19 mouse cellular contexts compared by ENCODE assay signal in genomic region chr4:133302668-133303067, GRCm38 (mm10). TPM values are rescaled to one million over a fixed set of nuclear protein-coding genes. Genes with fewer than 3 reads are reported as not detected.
DNase-seq lines count a peak whose midpoint lies in the region; ATAC-seq and TF ChIP-seq lines count a peak whose summit lies in the region.
"Had no signal": no experiment of that assay in that cellular context is flagged by ENCODE, and none has a peak within 500 bp of the region (broad histone marks: within the 10 kb centered on the region; RNA-seq: fewer than 3 reads in every experiment).

No protein-coding gene starts in this region.

- no peak for ATAC-seq in forebrain, embryonic 15.5 days (replicated peaks)
- no peak for ATAC-seq in forebrain, embryonic 12.5 days (ENCODE audit: low FRiP score)
- no peak for ATAC-seq in hindbrain, embryonic 13.5 days (ENCODE audit: low FRiP score)
- ATAC-seq in hindbrain, postnatal 0 days: no peak
- no peak for ATAC-seq in liver, embryonic 12.5 days
- ATAC-seq: CD4-positive, CD25-positive, alpha-beta regulatory T cell, adult 4 months; intestine, postnatal 0 days had no signal

- H3K36me3 ChIP-seq in forebrain, embryonic 15.5 days: peaks cover 16% of the 10 kb centered on the region; the same call in 1 of the 2 replicates
- H3K36me3 ChIP-seq in forebrain, embryonic 12.5 days (replicated peaks): peaks cover 43% of the 10 kb centered on the region
- H3K36me3 ChIP-seq in hindbrain, embryonic 13.5 days: peaks cover 50% of the 10 kb centered on the region
- H3K36me3 ChIP-seq in hindbrain, postnatal 0 days (ENCODE audit: insufficient read depth, low read length): peaks cover 6% of the 10 kb centered on the region; the same call in 1 of the 2 replicates
- H3K36me3 ChIP-seq in liver, adult 2 months (ENCODE audit: control insufficient read depth, insufficient read depth, low read length): peaks cover 32% of the 10 kb centered on the region
- H3K36me3 ChIP-seq in liver, embryonic 12.5 days: peaks cover 47% of the 10 kb centered on the region

- H3K79me2 ChIP-seq in liver, adult 2 months (ENCODE audit: control insufficient read depth, insufficient read depth, low read length): no peaks in the 10 kb centered on the region

- H3K9me3 ChIP-seq in forebrain, embryonic 15.5 days: no peaks in the 10 kb centered on the region
- no peaks in the 10 kb centered on the region for H3K9me3 ChIP-seq in forebrain, embryonic 12.5 days
- H3K9me3 ChIP-seq in hindbrain, embryonic 13.5 days: no peaks in the 10 kb centered on the region
- H3K9me3 ChIP-seq in hindbrain, postnatal 0 days (ENCODE audit: low read length): no peaks in the 10 kb centered on the region
- no peaks in the 10 kb centered on the region for H3K9me3 ChIP-seq in liver, embryonic 12.5 days (replicated peaks)
- H3K9me3 ChIP-seq: heart, embryonic 12.5 days; heart, embryonic 15.5 days; hindbrain, embryonic 10.5 days had no signal

- H3K9ac ChIP-seq in forebrain, embryonic 15.5 days (replicated peaks): no peak overlapping the region
- H3K9ac ChIP-seq in forebrain, embryonic 12.5 days: no peak overlapping the region
- 0 out of 2 replicates have a peak overlapping the region, but pooled peaks have one; percentile 3 for H3K9ac ChIP-seq in hindbrain, embryonic 13.5 days
- no peak overlapping the region for H3K9ac ChIP-seq in hindbrain, postnatal 0 days (replicated peaks; ENCODE audit: low read length)
- H3K9ac ChIP-seq in liver, adult 2 months (ENCODE audit: low read depth, low read length): no peak overlapping the region
- H3K9ac ChIP-seq in liver, embryonic 12.5 days: no peak overlapping the region
- H3K9ac ChIP-seq: heart, embryonic 12.5 days; heart, embryonic 15.5 days; hindbrain, embryonic 14.5 days had no signal

- peak overlapping the region; percentile 56 for H3K27ac ChIP-seq in forebrain, embryonic 15.5 days (replicated peaks)
- no peak overlapping the region for H3K27ac ChIP-seq in forebrain, embryonic 12.5 days
- H3K27ac ChIP-seq in hindbrain, embryonic 13.5 days: no peak overlapping the region
- no peak overlapping the region for H3K27ac ChIP-seq in hindbrain, postnatal 0 days
- no peak overlapping the region for H3K27ac ChIP-seq in liver, adult 2 months (replicated peaks; ENCODE audit: insufficient read depth, low read depth, low read length)
- H3K27ac ChIP-seq in liver, embryonic 12.5 days: no peak overlapping the region
- H3K27ac ChIP-seq: heart, embryonic 15.5 days; hindbrain, embryonic 14.5 days had no signal

- no peak overlapping the region for H3K4me2 ChIP-seq in forebrain, embryonic 15.5 days (replicated peaks)
- no peak overlapping the region for H3K4me2 ChIP-seq in forebrain, embryonic 12.5 days
- H3K4me2 ChIP-seq in hindbrain, embryonic 13.5 days: no peak overlapping the region
- no peak overlapping the region for H3K4me2 ChIP-seq in hindbrain, postnatal 0 days (ENCODE audit: low read depth, low read length)
- no peak overlapping the region for H3K4me2 ChIP-seq in liver, embryonic 12.5 days
- H3K4me2 ChIP-seq: heart, embryonic 12.5 days; heart, embryonic 15.5 days; hindbrain, embryonic 14.5 days had no signal

- no peak overlapping the region for H3K4me3 ChIP-seq in forebrain, embryonic 15.5 days
- no peak overlapping the region for H3K4me3 ChIP-seq in forebrain, embryonic 12.5 days (replicated peaks)
- no peak overlapping the region for H3K4me3 ChIP-seq in hindbrain, embryonic 13.5 days
- no peak overlapping the region for H3K4me3 ChIP-seq in hindbrain, postnatal 0 days (ENCODE audit: low read length)
- H3K4me3 ChIP-seq in liver, adult 2 months (ENCODE audit: insufficient read depth, low read depth, low read length): no peak overlapping the region
- H3K4me3 ChIP-seq in liver, embryonic 12.5 days: no peak overlapping the region
- H3K4me3 ChIP-seq: heart, embryonic 12.5 days; heart, embryonic 15.5 days; hindbrain, embryonic 10.5 days had no signal

- DNase-seq in hindbrain, postnatal 0 days (ENCODE audit: low spot score): no peak
- DNase-seq in liver, adult 2 months (ENCODE audit: extremely low read depth, low read depth, low spot score): peak; percentile 46
- DNase-seq in brain, embryonic 14.5 days (ENCODE audit: low read depth): peak; percentile 8
- DNase-seq in urinary bladder, postnatal 14 days (ENCODE audit: low spot score): no peak
- DNase-seq: adrenal gland, postnatal 10 days; adrenal gland, postnatal 36 days; gastrocnemius, postnatal 25 days; heart, postnatal 10 days; heart, postnatal 36 days had no signal

- TF ChIP-seq POLR2A in liver, adult 2 months (IDR thresholded peaks at IDR 0.05; ENCODE audit: extremely low read depth, insufficient read depth, low read length): no peak
- no peak for TF ChIP-seq POLR2A in brain, embryonic 14.5 days (IDR thresholded peaks at IDR 0.05; ENCODE audit: borderline replicate concordance, extremely low read depth, insufficient read depth, insufficient read length, poor library complexity, severe bottlenecking)

- H3K27me3 ChIP-seq in forebrain, embryonic 15.5 days: no peaks in the 10 kb centered on the region
- H3K27me3 ChIP-seq in forebrain, embryonic 12.5 days: no peaks in the 10 kb centered on the region
- H3K27me3 ChIP-seq in hindbrain, embryonic 13.5 days: no peaks in the 10 kb centered on the region
- no peaks in the 10 kb centered on the region for H3K27me3 ChIP-seq in hindbrain, postnatal 0 days (ENCODE audit: insufficient read depth, low read length)
- no peaks in the 10 kb centered on the region for H3K27me3 ChIP-seq in liver, adult 2 months (ENCODE audit: control insufficient read depth, insufficient read depth, low read length)
- H3K27me3 ChIP-seq in liver, embryonic 12.5 days (replicated peaks): 0 out of 2 replicates have a peak, but pooled peaks cover 6% of the 10 kb centered on the region
- H3K27me3 ChIP-seq: heart, embryonic 12.5 days; heart, embryonic 15.5 days had no signal

- WGBS in forebrain, embryonic 15.5 days: 74% methylated on average over 5 of the region's 5 CpGs
- 92% methylated on average over 5 of the region's 5 CpGs for WGBS in forebrain, embryonic 12.5 days
- WGBS in hindbrain, embryonic 13.5 days: 90% methylated on average over 5 of the region's 5 CpGs
- 71% methylated on average over 5 of the region's 5 CpGs for WGBS in hindbrain, postnatal 0 days
- 61% methylated on average over 5 of the region's 5 CpGs for WGBS in liver, adult 2 months
- 64% methylated on average over 5 of the region's 5 CpGs for WGBS in liver, embryonic 12.5 days (ENCODE audit: insufficient replicate concordance)

- no peak for TF ChIP-seq CTCF in hindbrain, postnatal 0 days (IDR thresholded peaks at IDR 0.05; ENCODE audit: low read depth)
- no peak for TF ChIP-seq CTCF in liver, adult 2 months (IDR thresholded peaks at IDR 0.05; ENCODE audit: low read depth, low read length)
- no peak for TF ChIP-seq CTCF in brain, embryonic 14.5 days (IDR thresholded peaks at IDR 0.05; ENCODE audit: borderline replicate concordance, extremely low read depth, insufficient read depth, insufficient read length)

- peaks cover 30% of the 10 kb centered on the region for H3K4me1 ChIP-seq in forebrain, embryonic 15.5 days
- H3K4me1 ChIP-seq in forebrain, embryonic 12.5 days: peaks cover 11% of the 10 kb centered on the region
- peaks cover 33% of the 10 kb centered on the region for H3K4me1 ChIP-seq in hindbrain, embryonic 13.5 days (replicated peaks)
- H3K4me1 ChIP-seq in hindbrain, postnatal 0 days (ENCODE audit: insufficient read depth, low read length): peaks cover 23% of the 10 kb centered on the region
- H3K4me1 ChIP-seq in liver, adult 2 months (ENCODE audit: control insufficient read depth, insufficient read depth, low read length): no peaks in the 10 kb centered on the region
- no peaks in the 10 kb centered on the region for H3K4me1 ChIP-seq in liver, embryonic 12.5 days

RNA-seq across cellular contexts. Expression of gene Tmem222, which starts 25.1 kb away (rescaled TPM):
- 107 and 112 TPM in 2 replicates for polyA plus RNA-seq in forebrain, embryonic 15.5 days (2015; fragmentation: Nextera tagmentation; extraction: Ambion mirVana)
- 70.9 and 74.3 TPM in 2 replicates for polyA plus RNA-seq in forebrain, embryonic 12.5 days (2016; fragmentation: Nextera tagmentation; extraction: Ambion mirVana)
- 101 and 102 TPM in 2 replicates for polyA plus RNA-seq in hindbrain, embryonic 13.5 days (2015; fragmentation: Nextera tagmentation; extraction: Ambion mirVana)
- 120 and 138 TPM in 2 replicates for total RNA-seq in hindbrain, postnatal 0 days (2014; rRNA removed)
- 127 and 136 TPM in 2 replicates for polyA plus RNA-seq in hindbrain, postnatal 0 days (2015; fragmentation: Nextera tagmentation; extraction: Ambion mirVana)
- 22.7 and 29.7 TPM in 2 replicates for total RNA-seq in liver, adult 2 months (2014; rRNA removed)
- polyA plus RNA-seq in liver, adult 2 months (2012; rRNA removed): 45.4 and 57.0 TPM in 2 replicates
- 47.6 and 48.4 TPM in 2 replicates for polyA plus RNA-seq in liver, embryonic 12.5 days (2016; fragmentation: Nextera tagmentation; extraction: Ambion mirVana)
- 120 and 154 TPM in 2 replicates for polyA plus RNA-seq in brain, embryonic 14.5 days (2012; rRNA removed)

RNA-seq across cellular contexts. Expression of gene Sytl1, which starts 39.8 kb away (rescaled TPM):
- polyA plus RNA-seq in forebrain, embryonic 15.5 days (2015; fragmentation: Nextera tagmentation; extraction: Ambion mirVana): 0.29 and 0.61 TPM in 2 replicates
- polyA plus RNA-seq in forebrain, embryonic 12.5 days (2016; fragmentation: Nextera tagmentation; extraction: Ambion mirVana): 0.74 and 0.80 TPM in 2 replicates
- polyA plus RNA-seq in hindbrain, embryonic 13.5 days (2015; fragmentation: Nextera tagmentation; extraction: Ambion mirVana): 0.41 and 0.69 TPM in 2 replicates
- total RNA-seq in hindbrain, postnatal 0 days (2014; rRNA removed): 1.4 TPM in 1 of 2 replicates, not detected in the other
- 0.18 and 0.40 TPM in 2 replicates for polyA plus RNA-seq in hindbrain, postnatal 0 days (2015; fragmentation: Nextera tagmentation; extraction: Ambion mirVana)
- 4.2 and 5.1 TPM in 2 replicates for total RNA-seq in liver, adult 2 months (2014; rRNA removed)
- 2.9 and 5.3 TPM in 2 replicates for polyA plus RNA-seq in liver, adult 2 months (2012; rRNA removed)
- polyA plus RNA-seq in liver, embryonic 12.5 days (2016; fragmentation: Nextera tagmentation; extraction: Ambion mirVana): 0.37 and 0.46 TPM in 2 replicates
- polyA plus RNA-seq in brain, embryonic 14.5 days (2012; rRNA removed): 1.5 and 2.6 TPM in 2 replicates

RNA-seq across cellular contexts. Expression of gene Wdtc1, which starts 50.6 kb away (rescaled TPM):
- 16.2 and 18.1 TPM in 2 replicates for polyA plus RNA-seq in forebrain, embryonic 15.5 days (2015; fragmentation: Nextera tagmentation; extraction: Ambion mirVana)
- polyA plus RNA-seq in forebrain, embryonic 12.5 days (2016; fragmentation: Nextera tagmentation; extraction: Ambion mirVana): 21.1 and 22.9 TPM in 2 replicates
- polyA plus RNA-seq in hindbrain, embryonic 13.5 days (2015; fragmentation: Nextera tagmentation; extraction: Ambion mirVana): 18.4 and 21.3 TPM in 2 replicates
- 47.7 and 51.9 TPM in 2 replicates for total RNA-seq in hindbrain, postnatal 0 days (2014; rRNA removed)
- 12.8 and 14.9 TPM in 2 replicates for polyA plus RNA-seq in hindbrain, postnatal 0 days (2015; fragmentation: Nextera tagmentation; extraction: Ambion mirVana)
- 20.6 and 35.5 TPM in 2 replicates for total RNA-seq in liver, adult 2 months (2014; rRNA removed)
- polyA plus RNA-seq in liver, adult 2 months (2012; rRNA removed): 83.3 and 105 TPM in 2 replicates
- 10.0 and 11.2 TPM in 2 replicates for polyA plus RNA-seq in liver, embryonic 12.5 days (2016; fragmentation: Nextera tagmentation; extraction: Ambion mirVana)
- polyA plus RNA-seq in brain, embryonic 14.5 days (2012; rRNA removed): 38.6 and 49.6 TPM in 2 replicates

Comparison
In these comparisons a context has a peak if more than half of its experiments do, and no peak if none do; other contexts are left out.
1. DNase-seq: peak in liver, adult 2 months (single experiment) and brain, embryonic 14.5 days (single experiment); none in hindbrain, postnatal 0 days (single experiment) and urinary bladder, postnatal 14 days (single experiment).